Mouse (Mus musculus): Measurements from ENCODE around the gene Dnajb14. TPM values are rescaled to one million over a fixed set of nuclear protein-coding genes. Genes with fewer than 3 reads are reported as not detected.
"Not testable (repeated sequence)": the region's sequence is repeated elsewhere in the genome, so short reads cannot be mapped to it uniquely, and the experiment has no call there.

The Dnajb14 gene
- polyA plus RNA-seq, 1 experiment = not detected

DNA sequence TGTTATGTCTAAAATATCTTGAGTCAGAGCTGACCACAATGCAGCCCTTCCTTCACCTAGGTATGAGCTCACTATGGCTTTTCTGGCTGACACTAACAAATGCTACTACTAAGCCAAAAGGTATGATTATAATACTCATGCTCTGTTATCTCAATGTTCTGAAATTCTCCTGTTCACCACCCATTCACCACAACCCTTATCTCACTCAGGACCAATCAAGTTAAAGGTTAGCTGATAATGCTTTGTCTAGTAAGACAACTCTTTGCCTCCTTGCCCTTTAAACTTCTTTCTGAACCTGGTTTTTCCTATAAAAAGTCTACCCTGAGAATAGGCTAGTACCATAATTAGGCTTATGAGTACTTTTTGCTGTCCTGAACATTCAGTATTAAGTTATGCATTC, 29.3 kb upstream of the Dnajb14 start:
- no peak overlapping the region for H3K4me3 ChIP-seq (ENCODE audit: insufficient read depth, low read depth, low read length)
- TF ChIP-seq CTCF (IDR thresholded peaks at IDR 0.05; ENCODE audit: insufficient read depth, low read depth, low read length) (no peak), POLR2A (IDR thresholded peaks at IDR 0.05; ENCODE audit: insufficient read depth, low read depth, low read length) (no peak)
- H3K4me1 ChIP-seq (ENCODE audit: control insufficient read depth, insufficient read depth, low read length) = no peaks in the 10 kb centered on the region
- no peak overlapping the region for H3K27ac ChIP-seq (ENCODE audit: insufficient read depth, low read depth, low read length)

DNA sequence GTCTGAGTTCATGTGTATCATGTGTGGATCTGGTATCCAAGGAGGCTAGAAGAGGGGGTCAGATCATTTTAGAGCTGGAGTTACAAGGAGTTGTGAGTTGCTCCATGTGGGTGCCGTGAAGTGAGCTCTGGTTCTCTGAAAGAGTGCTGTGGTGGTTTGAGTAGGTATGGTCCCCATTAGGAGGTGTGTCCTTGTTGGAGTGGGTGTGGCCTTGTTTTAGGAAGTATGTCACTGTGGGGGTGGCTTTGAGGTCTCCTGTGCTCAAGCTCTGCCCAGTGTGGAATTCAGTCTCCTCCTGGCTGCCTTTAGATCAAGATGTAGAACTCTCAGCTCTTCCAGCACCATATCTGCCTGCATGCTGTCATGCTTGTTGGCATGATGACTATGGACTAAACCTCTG, 24.5 kb upstream of the Dnajb14 start:
- Histone ChIP-seq H3K27ac (ENCODE audit: insufficient read depth, low read depth, low read length) (no peak overlapping the region), H3K4me1 (ENCODE audit: control insufficient read depth, insufficient read depth, low read length) (no peaks in the 10 kb centered on the region), H3K4me3 (ENCODE audit: insufficient read depth, low read depth, low read length) (no peak overlapping the region)
- 87% methylated on average over 1 of the region's 1 CpGs for WGBS
- no peak for TF ChIP-seq CTCF (IDR thresholded peaks at IDR 0.05; ENCODE audit: insufficient read depth, low read depth, low read length)
- no peak for TF ChIP-seq POLR2A (IDR thresholded peaks at IDR 0.05; ENCODE audit: insufficient read depth, low read depth, low read length)

- no peak overlapping the region for H3K4me3 ChIP-seq (ENCODE audit: insufficient read depth, low read depth, low read length)
- WGBS = 86% methylated on average over 3 of the region's 3 CpGs
- no peaks in the 10 kb centered on the region for H3K4me1 ChIP-seq (ENCODE audit: control insufficient read depth, insufficient read depth, low read length)
- TF ChIP-seq CTCF (IDR thresholded peaks at IDR 0.05; ENCODE audit: insufficient read depth, low read depth, low read length) (no peak), POLR2A (IDR thresholded peaks at IDR 0.05; ENCODE audit: insufficient read depth, low read depth, low read length) (no peak)
- H3K27ac ChIP-seq (ENCODE audit: insufficient read depth, low read depth, low read length) = no peak overlapping the region
Observed at GRCm38 (mm10) chr3:137844263-137844662, 23.2 kb upstream of the Dnajb14 start.

DNA sequence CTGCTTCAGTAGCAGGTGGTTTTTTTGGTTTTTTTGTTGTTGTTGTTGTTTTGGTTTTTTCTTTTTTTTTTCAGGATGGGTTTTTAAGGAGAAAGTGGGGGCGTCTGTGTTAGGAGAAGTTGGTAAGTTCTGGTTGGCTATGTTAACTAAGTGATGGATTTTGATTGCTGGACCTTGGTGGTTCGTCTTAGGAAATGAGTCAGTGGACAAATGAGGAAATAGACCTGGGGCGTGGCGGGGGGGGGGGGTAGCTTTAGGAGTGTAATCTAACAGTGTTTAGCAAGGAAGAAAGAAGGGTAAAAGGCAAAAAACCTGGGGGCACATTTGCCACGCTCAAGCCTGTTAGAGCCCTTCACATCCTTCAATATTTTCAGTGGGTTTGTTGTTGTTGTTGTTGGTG, 20.9 kb upstream of the Dnajb14 start:
- WGBS = 83% methylated on average over 5 of the region's 5 CpGs
- no peaks in the 10 kb centered on the region for H3K4me1 ChIP-seq (ENCODE audit: control insufficient read depth, insufficient read depth, low read length)
- TF ChIP-seq CTCF (IDR thresholded peaks at IDR 0.05; ENCODE audit: insufficient read depth, low read depth, low read length) (no peak), POLR2A (IDR thresholded peaks at IDR 0.05; ENCODE audit: insufficient read depth, low read depth, low read length) (no peak)
- H3K27ac ChIP-seq (ENCODE audit: insufficient read depth, low read depth, low read length) = no peak overlapping the region
- H3K4me3 ChIP-seq (ENCODE audit: insufficient read depth, low read depth, low read length) = no peak overlapping the region

- no peak for TF ChIP-seq POLR2A (IDR thresholded peaks at IDR 0.05; ENCODE audit: insufficient read depth, low read depth, low read length)
- TF ChIP-seq CTCF (IDR thresholded peaks at IDR 0.05; ENCODE audit: insufficient read depth, low read depth, low read length) = no peak
- Histone ChIP-seq H3K27ac (ENCODE audit: insufficient read depth, low read depth, low read length) (no peak overlapping the region), H3K4me1 (ENCODE audit: control insufficient read depth, insufficient read depth, low read length) (no peaks in the 10 kb centered on the region), H3K4me3 (ENCODE audit: insufficient read depth, low read depth, low read length) (no peak overlapping the region)
- WGBS = 95% methylated on average over 9 of the region's 9 CpGs
Observed at GRCm38 (mm10) chr3:137848354-137848753, 19.1 kb upstream of the Dnajb14 start.

DNA sequence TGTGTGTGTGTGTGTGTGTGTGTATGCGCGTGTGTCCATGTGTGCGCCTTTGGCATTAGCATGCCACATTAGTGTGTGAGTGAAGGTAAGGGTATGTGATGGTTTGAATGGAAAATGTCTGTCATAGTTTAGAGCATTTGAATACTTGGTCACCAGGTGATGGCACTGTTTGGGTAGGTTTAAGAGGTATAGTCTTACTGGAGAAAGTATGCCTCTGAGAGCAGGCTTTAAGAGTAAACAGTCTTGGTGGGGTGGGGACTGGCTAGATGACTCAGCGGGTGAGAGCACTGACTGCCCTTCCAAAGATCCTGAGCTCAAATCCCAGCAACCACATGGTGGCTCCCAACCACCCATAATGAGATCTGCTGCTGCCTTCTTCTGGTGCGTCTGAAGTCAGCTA, 17.8 kb upstream of the Dnajb14 start:
- no peaks in the 10 kb centered on the region for H3K4me1 ChIP-seq (ENCODE audit: control insufficient read depth, insufficient read depth, low read length)
- no peak overlapping the region for H3K27ac ChIP-seq (ENCODE audit: insufficient read depth, low read depth, low read length)
- H3K4me3 ChIP-seq (ENCODE audit: insufficient read depth, low read depth, low read length) = no peak overlapping the region
- no peak for TF ChIP-seq POLR2A (IDR thresholded peaks at IDR 0.05; ENCODE audit: insufficient read depth, low read depth, low read length)
- TF ChIP-seq CTCF (IDR thresholded peaks at IDR 0.05; ENCODE audit: insufficient read depth, low read depth, low read length) = no peak
- WGBS = 76% methylated on average over 5 of the region's 5 CpGs

GRCm38 (mm10) chr3:137851196-137851595, 16.3 kb upstream of the Dnajb14 start:
- H3K27ac ChIP-seq (ENCODE audit: insufficient read depth, low read depth, low read length) = no peak overlapping the region
- no peak for TF ChIP-seq CTCF (IDR thresholded peaks at IDR 0.05; ENCODE audit: insufficient read depth, low read depth, low read length)
- TF ChIP-seq POLR2A (IDR thresholded peaks at IDR 0.05; ENCODE audit: insufficient read depth, low read depth, low read length) = no peak
- no peaks in the 10 kb centered on the region for H3K4me1 ChIP-seq (ENCODE audit: control insufficient read depth, insufficient read depth, low read length)
- H3K4me3 ChIP-seq (ENCODE audit: insufficient read depth, low read depth, low read length) = no peak overlapping the region
- WGBS = 95% methylated on average over 2 of the region's 2 CpGs

DNA sequence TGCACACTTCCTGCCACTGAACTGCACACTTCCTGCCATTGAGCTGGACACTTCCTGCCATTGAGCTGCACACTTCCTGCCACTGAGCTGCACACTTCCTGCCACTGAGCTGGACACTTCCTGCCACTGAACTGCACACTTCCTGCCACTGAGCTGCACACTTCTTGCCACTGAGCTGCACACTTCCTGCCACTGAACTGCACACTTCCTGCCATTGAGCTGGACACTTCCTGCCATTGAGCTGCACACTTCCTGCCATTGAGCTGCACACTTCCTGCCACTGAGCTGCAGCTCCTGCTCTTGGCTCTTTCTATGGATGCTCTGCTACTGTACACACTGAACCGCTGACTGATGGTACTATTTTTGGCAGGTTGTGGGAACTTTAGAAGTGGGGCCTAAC, 14.5 kb upstream of the Dnajb14 start:
- 100% methylated on average over 1 of the region's 1 CpGs for WGBS
- not testable (repeated sequence) for H3K4me1 ChIP-seq (ENCODE audit: control insufficient read depth, insufficient read depth, low read length)

DNA sequence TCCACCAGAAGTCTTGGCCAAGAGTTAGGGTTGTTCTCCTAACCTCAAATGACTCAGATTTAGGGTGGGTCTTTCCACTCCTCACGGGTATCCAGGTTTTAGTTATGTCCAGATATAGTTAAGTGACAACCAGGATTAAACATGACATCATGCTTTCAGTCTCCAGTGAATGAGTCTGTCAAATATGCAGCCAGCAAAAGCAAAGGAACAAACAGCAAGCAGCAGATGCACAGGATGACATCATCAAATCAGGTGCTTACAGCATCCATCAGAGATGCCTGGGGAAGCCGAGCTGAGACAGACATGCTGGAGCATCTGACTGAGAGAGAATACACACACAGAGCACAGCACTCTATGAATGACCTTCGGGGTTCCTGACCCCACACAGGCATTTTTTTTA, 12.1 kb upstream of the Dnajb14 start:
- Histone ChIP-seq H3K4me3 (ENCODE audit: insufficient read depth, low read depth, low read length) (no peak overlapping the region), H3K4me1 (ENCODE audit: control insufficient read depth, insufficient read depth, low read length) (no peaks in the 10 kb centered on the region), H3K27ac (ENCODE audit: insufficient read depth, low read depth, low read length) (no peak overlapping the region)
- WGBS = 71% methylated on average over 3 of the region's 3 CpGs
- no peak for TF ChIP-seq CTCF (IDR thresholded peaks at IDR 0.05; ENCODE audit: insufficient read depth, low read depth, low read length)
- no peak for TF ChIP-seq POLR2A (IDR thresholded peaks at IDR 0.05; ENCODE audit: insufficient read depth, low read depth, low read length)

More for the DNA sequence above, 14.5 kb upstream of the Dnajb14 start:
- H3K27ac ChIP-seq (ENCODE audit: insufficient read depth, low read depth, low read length); H3K4me3 ChIP-seq (ENCODE audit: insufficient read depth, low read depth, low read length): not testable (repeated sequence)

GRCm38 (mm10) chr3:137856061-137856460, 11.4 kb upstream of the Dnajb14 start:
- Histone ChIP-seq H3K4me1 (ENCODE audit: control insufficient read depth, insufficient read depth, low read length) (no peaks in the 10 kb centered on the region), H3K4me3 (ENCODE audit: insufficient read depth, low read depth, low read length) (no peak overlapping the region), H3K27ac (ENCODE audit: insufficient read depth, low read depth, low read length) (no peak overlapping the region)
- no peak for TF ChIP-seq CTCF (IDR thresholded peaks at IDR 0.05; ENCODE audit: insufficient read depth, low read depth, low read length)
- TF ChIP-seq POLR2A (IDR thresholded peaks at IDR 0.05; ENCODE audit: insufficient read depth, low read depth, low read length) = no peak
- 78% methylated on average over 7 of the region's 7 CpGs for WGBS

Data from olfactory bulb, adult 2 months (tissue).